Mouse (Mus musculus) intestine, embryonic 15.5 days (tissue): ENCODE data around the gene Cort. TPM values are rescaled to one million over a fixed set of nuclear protein-coding genes. Genes with fewer than 3 reads are reported as not detected.

ENCODE experiments used
- ATAC-seq: fragments of 200-750 bp; cut with Nextera tagmentation; 2 replicates; pipeline ENCODE4 v1.8.0; 2017; ENCODE audit warnings: moderate TSS enrichment, moderate library complexity
- H3K27ac ChIP-seq: fragments of 300-500 bp; sonication (generic); 2 replicates; pipeline ENCODE4 v1.5.1; 2015; ENCODE audit warnings: mild to moderate bottlenecking, inconsistent platforms
- H3K27me3 ChIP-seq: fragments of 300-500 bp; sonication (generic); replicated peaks from 2 replicates; pipeline ENCODE4 v1.6.1; 2015; ENCODE audit warnings: inconsistent platforms
- H3K36me3 ChIP-seq: fragments of 300-500 bp; sonication (generic); 2 replicates; pipeline ENCODE4 v1.6.1; 2015; ENCODE audit warnings: inconsistent platforms
- H3K4me1 ChIP-seq: fragments of 300-500 bp; sonication (generic); replicated peaks from 2 replicates; pipeline ENCODE4 v1.6.1; 2015; ENCODE audit warnings: inconsistent platforms
- H3K4me2 ChIP-seq: fragments of 300-500 bp; sonication (generic); replicated peaks from 2 replicates; pipeline ENCODE4 v1.6.1; 2015; ENCODE audit warnings: mild to moderate bottlenecking, inconsistent platforms
- H3K4me3 ChIP-seq: fragments of 300-500 bp; sonication (generic); replicated peaks from 2 replicates; pipeline ENCODE4 v1.5.1; 2015; ENCODE audit warnings: inconsistent platforms
- H3K9ac ChIP-seq: fragments of 300-500 bp; sonication (generic); 2 replicates; pipeline ENCODE4 v1.6.1; 2015; ENCODE audit warnings: inconsistent platforms
- H3K9me3 ChIP-seq: fragments of 300-500 bp; sonication (generic); 2 replicates; pipeline ENCODE4 v1.6.1; 2016; ENCODE audit warnings: inconsistent platforms
- WGBS: fragments of 180-500 bp; shearing (Covaris S2); methylation state at CpG from one replicate; pipeline ENCODE4 v1.1.7; 2015; 5-methylcytosine and 5-hydroxymethylcytosine counted together
- polyA plus RNA-seq: library from polyadenylated mRNA; unstranded; fragments of >200 nt; fragmentation: Nextera tagmentation; extraction: Ambion mirVana; gene quantifications from 2 replicates; pipeline ENCODE4 v1.2.1, GENCODE M21; 2015

Cort gene
- polyA plus RNA-seq, 1 experiment from 2014 or later, result not detected

- Histone ChIP-seq H3K4me1 (peaks cover 15% of the 10 kb centered on the region; the same call in 1 of the 2 replicates), H3K4me2 (no peak overlapping the region), H3K27ac (no peak overlapping the region), H3K27me3 (no peaks in the 10 kb centered on the region), H3K9ac (no peak overlapping the region), H3K4me3 (no peak overlapping the region), H3K36me3 (0 out of 2 replicates have a peak, but pooled peaks cover 4% of the 10 kb centered on the region), H3K9me3 (no peaks in the 10 kb centered on the region)
- WGBS, result 79% methylated on average over 6 of the region's 6 CpGs
- ATAC-seq, result no peak
Observed at GRCm38 (mm10) chr4:149079629-149080028, 46.9 kb downstream of the Cort start.

- H3K9ac ChIP-seq, result no peak overlapping the region
- no peak overlapping the region for H3K4me2 ChIP-seq
- no peaks in the 10 kb centered on the region for H3K9me3 ChIP-seq
- H3K27me3 ChIP-seq, result no peaks in the 10 kb centered on the region
- H3K4me1 ChIP-seq, result peaks cover 15% of the 10 kb centered on the region; the same call in 1 of the 2 replicates
- no peak for ATAC-seq
- no peak overlapping the region for H3K4me3 ChIP-seq
- no peak overlapping the region for H3K27ac ChIP-seq
- 0 out of 2 replicates have a peak, but pooled peaks cover 7% of the 10 kb centered on the region for H3K36me3 ChIP-seq
- WGBS, result 40% methylated on average over 4 of the region's 4 CpGs
Observed at GRCm38 (mm10) chr4:149078261-149078660, 48.3 kb downstream of the Cort start.

GRCm38 (mm10) chr4:149075871-149076575, 50.5 kb downstream of the Cort start:
- Histone ChIP-seq H3K27me3 (no peaks in the 10 kb centered on the region), H3K27ac (no peak overlapping the region), H3K4me3 (no peak overlapping the region), H3K4me1 (0 out of 2 replicates have a peak, but pooled peaks cover 10% of the 10 kb centered on the region), H3K9ac (no peak overlapping the region), H3K9me3 (no peaks in the 10 kb centered on the region), H3K4me2 (no peak overlapping the region), H3K36me3 (peaks cover 16% of the 10 kb centered on the region; the same call in 1 of the 2 replicates)
- peak; percentile 85 for ATAC-seq
- 29% methylated on average over 10 of the region's 10 CpGs for WGBS

DNA sequence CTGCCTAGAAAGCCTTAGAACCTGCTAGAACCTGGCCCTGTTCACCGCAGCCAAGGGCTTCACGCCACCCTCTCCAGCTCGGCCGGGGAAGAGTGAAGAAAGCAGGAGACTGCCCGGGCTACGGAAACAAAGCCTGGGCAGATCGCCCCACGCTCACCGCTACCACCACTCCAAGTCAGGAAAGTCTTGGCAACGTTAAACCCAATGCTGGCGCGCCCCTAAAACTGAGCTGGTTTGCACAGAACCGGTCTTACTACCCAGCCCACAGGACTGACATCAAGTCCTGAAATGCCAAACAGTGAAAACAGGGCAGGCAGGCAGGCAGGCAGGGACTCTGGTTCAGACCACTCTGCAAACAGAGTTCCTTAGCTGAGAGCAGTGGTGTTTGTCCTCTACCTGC, 51.5 kb downstream of the Cort start:
- ATAC-seq, result no peak
- peaks cover 16% of the 10 kb centered on the region; the same call in 1 of the 2 replicates for H3K36me3 ChIP-seq
- no peaks in the 10 kb centered on the region for H3K27me3 ChIP-seq
- 94% methylated on average over 13 of the region's 13 CpGs for WGBS
- no peak overlapping the region for H3K4me3 ChIP-seq
- H3K4me2 ChIP-seq, result no peak overlapping the region
- no peaks in the 10 kb centered on the region for H3K9me3 ChIP-seq
- no peak overlapping the region for H3K9ac ChIP-seq
- H3K27ac ChIP-seq, result no peak overlapping the region
- 0 out of 2 replicates have a peak, but pooled peaks cover 10% of the 10 kb centered on the region for H3K4me1 ChIP-seq

Other genes starting within 250 kb of the Cort start
- gene Pex14, start 26.9 kb downstream of the Cort start, polyA plus RNA-seq, result 52.1 and 54.8 TPM in 2 replicates
- 44.9 and 48.3 TPM in 2 replicates for gene Dffa, start 22.6 kb downstream of the Cort start, polyA plus RNA-seq
- gene Cenps, start 10.9 kb upstream of the Cort start, polyA plus RNA-seq, result 21.0 and 23.8 TPM in 2 replicates
- 195 and 210 TPM in 2 replicates for gene Pgd, start 40.0 kb upstream of the Cort start, polyA plus RNA-seq
- gene Kif1b, start 180.9 kb upstream of the Cort start, polyA plus RNA-seq, result 23.3 and 25.5 TPM in 2 replicates